Mouse (Mus musculus) stomach, embryonic 15.5 days (tissue): ENCODE data around the gene Mthfd2. TPM values are rescaled to one million over a fixed set of nuclear protein-coding genes. Genes with fewer than 3 reads are reported as not detected.

ENCODE experiments used
- ATAC-seq: fragments of 200-750 bp; cut with Nextera tagmentation; 2 replicates; pipeline ENCODE4 v1.8.0; 2017; ENCODE audit warnings: low read depth, moderate number of reproducible peaks, moderate TSS enrichment; ENCODE audit not compliant: insufficient read depth, low FRiP score
- H3K27ac ChIP-seq: fragments of 300-500 bp; sonication (generic); 2 replicates; pipeline ENCODE4 v1.5.1; 2015; ENCODE audit warnings: mild to moderate bottlenecking, inconsistent platforms
- H3K27me3 ChIP-seq: fragments of 300-500 bp; sonication (generic); replicated peaks from 2 replicates; pipeline ENCODE4 v1.6.1; 2015; ENCODE audit warnings: inconsistent platforms
- H3K36me3 ChIP-seq: fragments of 300-500 bp; sonication (generic); 2 replicates; pipeline ENCODE4 v1.6.1; 2015; ENCODE audit warnings: inconsistent platforms
- H3K4me1 ChIP-seq: fragments of 300-500 bp; sonication (generic); 2 replicates; pipeline ENCODE4 v1.6.1; 2015; ENCODE audit warnings: inconsistent platforms
- H3K4me2 ChIP-seq: fragments of 300-500 bp; sonication (generic); 2 replicates; pipeline ENCODE4 v1.6.1; 2015; ENCODE audit warnings: mild to moderate bottlenecking, inconsistent platforms
- H3K4me3 ChIP-seq: fragments of 300-500 bp; sonication (generic); replicated peaks from 2 replicates; pipeline ENCODE4 v1.5.1; 2015; ENCODE audit warnings: inconsistent platforms
- H3K9ac ChIP-seq: fragments of 300-500 bp; sonication (generic); 2 replicates; pipeline ENCODE4 v1.6.1; 2015; ENCODE audit warnings: inconsistent platforms
- H3K9me3 ChIP-seq: fragments of 300-500 bp; sonication (generic); 2 replicates; pipeline ENCODE4 v1.6.1; 2016; ENCODE audit warnings: inconsistent platforms
- WGBS: fragments of 180-500 bp; shearing (Covaris S2); methylation state at CpG from one replicate; pipeline ENCODE4 v1.1.7; 2015; 5-methylcytosine and 5-hydroxymethylcytosine counted together
- polyA plus RNA-seq: library from polyadenylated mRNA; unstranded; fragments of >200 nt; fragmentation: Nextera tagmentation; extraction: Ambion mirVana; gene quantifications from 2 replicates; pipeline ENCODE4 v1.2.1, GENCODE M21; 2015

Mthfd2 gene
- polyA plus RNA-seq, 1 experiment from 2014 or later, result 42.0 TPM

DNA sequence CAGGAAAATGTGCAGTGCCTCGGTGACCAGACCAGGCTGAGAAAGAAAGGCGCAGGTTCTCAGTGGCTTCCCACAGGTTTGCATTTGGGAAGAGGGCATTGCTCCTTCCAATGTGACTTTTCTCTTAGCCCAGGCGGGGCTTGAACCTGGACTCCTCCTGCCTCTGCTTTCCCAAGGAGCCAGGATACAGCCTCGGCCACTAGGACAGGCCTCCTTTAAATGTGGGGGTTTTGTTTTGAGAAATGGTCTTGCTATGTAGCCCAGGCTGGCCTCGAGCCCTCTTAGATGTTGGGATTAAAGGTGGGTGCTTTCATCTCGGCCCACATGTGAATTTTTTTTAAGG lies 657 bp upstream of the Mthfd2 start:
- H3K27ac ChIP-seq, result peak overlapping the region; percentile 97
- H3K4me3 ChIP-seq, result peak overlapping the region; percentile 94
- WGBS, result 7% methylated on average over 6 of the region's 6 CpGs
- no peaks in the 10 kb centered on the region for H3K27me3 ChIP-seq
- peaks cover 7% of the 10 kb centered on the region for H3K36me3 ChIP-seq
- no peaks in the 10 kb centered on the region for H3K9me3 ChIP-seq
- H3K4me1 ChIP-seq, result peaks cover 6% of the 10 kb centered on the region
- peak overlapping the region; percentile 74 for H3K4me2 ChIP-seq
- ATAC-seq, result 0 out of 2 replicates have a peak, but pooled peaks have one; percentile 1
- peak overlapping the region; percentile 84 for H3K9ac ChIP-seq

DNA sequence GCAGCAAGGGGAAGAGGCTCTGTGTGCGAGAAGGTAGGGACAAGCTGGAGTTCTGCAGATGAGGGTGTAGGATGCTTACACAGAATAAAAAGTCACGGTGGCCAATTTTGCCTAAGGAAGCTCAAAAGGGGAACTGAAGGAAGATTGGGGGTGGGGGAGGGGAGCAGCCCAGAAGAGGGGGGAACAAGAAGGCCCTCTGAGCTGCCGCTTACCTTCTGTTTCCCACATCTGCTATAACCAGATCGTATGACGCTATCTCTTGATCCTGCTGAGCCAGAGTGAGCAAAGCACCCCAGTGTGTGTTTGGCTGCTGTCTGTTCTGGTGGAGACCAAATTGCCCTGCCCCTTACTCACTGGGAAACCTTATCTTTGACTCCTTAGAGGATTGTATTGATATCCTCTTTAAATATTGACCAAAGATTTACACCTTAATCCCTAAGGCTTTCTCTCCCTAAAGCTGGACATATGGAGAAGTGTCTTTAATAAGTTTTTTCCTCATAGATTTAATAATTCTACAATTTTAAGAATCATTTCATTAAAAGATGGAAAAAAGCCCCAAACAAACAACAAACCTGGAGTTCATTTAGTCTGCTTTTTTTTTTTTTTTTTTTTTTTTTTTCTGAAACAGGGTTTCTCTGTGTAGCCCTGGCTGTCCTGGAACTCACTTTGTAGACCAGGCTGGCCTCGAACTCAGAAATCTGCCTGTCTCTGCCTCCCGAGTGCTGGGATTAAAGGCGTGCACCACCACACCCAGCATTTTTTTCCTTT lies 1.9 kb downstream of the Mthfd2 start:
- no peak overlapping the region for H3K4me2 ChIP-seq
- H3K9me3 ChIP-seq, result no peaks in the 10 kb centered on the region
- no peak for ATAC-seq
- no peaks in the 10 kb centered on the region for H3K36me3 ChIP-seq
- H3K27ac ChIP-seq, result no peak overlapping the region; the same call in 1 of the 2 replicates
- H3K4me1 ChIP-seq, result peaks cover 6% of the 10 kb centered on the region
- no peaks in the 10 kb centered on the region for H3K27me3 ChIP-seq
- H3K9ac ChIP-seq, result no peak overlapping the region
- WGBS, result 60% methylated on average over 8 of the region's 8 CpGs
- H3K4me3 ChIP-seq, result no peak overlapping the region

DNA sequence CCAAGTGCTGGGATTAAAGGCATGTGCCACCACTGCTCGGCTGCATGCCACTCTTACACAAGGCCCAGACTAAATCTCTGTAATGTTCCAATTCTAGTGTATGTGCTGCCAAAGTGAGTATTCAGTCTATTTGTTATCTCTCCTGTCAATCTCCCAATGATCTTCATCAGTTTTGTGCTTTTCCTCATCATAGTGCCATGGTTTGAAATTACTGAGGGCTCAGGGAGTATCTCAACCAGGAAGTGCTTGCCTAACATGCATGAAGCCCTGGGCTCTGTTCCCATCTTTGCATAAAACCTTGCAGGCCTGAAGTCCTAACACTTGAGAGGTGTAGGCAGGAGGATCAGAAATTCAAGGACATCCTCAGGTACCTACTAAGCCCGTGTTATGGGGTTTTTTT lies 2.9 kb downstream of the Mthfd2 start:
- no peak overlapping the region for H3K4me2 ChIP-seq
- H3K36me3 ChIP-seq, result no peaks in the 10 kb centered on the region
- peaks cover 6% of the 10 kb centered on the region for H3K4me1 ChIP-seq
- no peak overlapping the region for H3K9ac ChIP-seq
- no peak overlapping the region for H3K27ac ChIP-seq
- WGBS, result 66% methylated on average over 2 of the region's 2 CpGs
- no peak overlapping the region for H3K4me3 ChIP-seq
- H3K9me3 ChIP-seq, result no peaks in the 10 kb centered on the region
- ATAC-seq, result no peak
- H3K27me3 ChIP-seq, result no peaks in the 10 kb centered on the region

DNA sequence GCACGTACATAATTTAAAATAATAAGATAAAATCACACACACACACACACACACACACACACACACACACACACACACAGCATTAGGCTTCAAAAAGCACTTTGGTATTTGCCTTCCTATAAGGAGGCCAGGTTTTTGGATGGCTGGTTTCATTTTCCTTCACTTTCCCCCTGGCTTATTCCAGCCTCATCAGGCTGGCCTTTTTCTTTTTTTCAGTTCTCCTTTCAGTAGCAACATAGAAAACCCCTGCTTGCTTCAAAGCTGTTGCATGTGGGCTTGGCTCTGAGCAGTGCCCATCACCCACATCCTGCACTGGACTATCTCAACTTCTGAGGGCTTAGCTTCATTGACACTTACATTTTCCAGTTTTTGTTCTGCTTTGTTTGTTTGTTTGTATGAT lies 3.8 kb downstream of the Mthfd2 start:
- no peaks in the 10 kb centered on the region for H3K9me3 ChIP-seq
- H3K4me2 ChIP-seq, result no peak overlapping the region
- no peak overlapping the region for H3K4me3 ChIP-seq
- WGBS, result 70% methylated on average over 1 of the region's 1 CpGs
- H3K9ac ChIP-seq, result no peak overlapping the region
- H3K4me1 ChIP-seq, result peaks cover 5% of the 10 kb centered on the region
- H3K27me3 ChIP-seq, result no peaks in the 10 kb centered on the region
- ATAC-seq, result no peak
- H3K27ac ChIP-seq, result no peak overlapping the region
- H3K36me3 ChIP-seq, result no peaks in the 10 kb centered on the region

GRCm38 (mm10) chr6:83317108-83317741 lies 8.5 kb downstream of the Mthfd2 start:
- no peaks in the 10 kb centered on the region for H3K27me3 ChIP-seq
- H3K4me1 ChIP-seq, result peaks cover 10% of the 10 kb centered on the region; the same call in 1 of the 2 replicates
- ATAC-seq, result peak; percentile 97
- peak overlapping the region; percentile 83 for H3K4me3 ChIP-seq
- under 1% methylated on average over 52 of the region's 52 CpGs for WGBS
- peak overlapping the region; percentile 69 for H3K9ac ChIP-seq
- no peaks in the 10 kb centered on the region for H3K36me3 ChIP-seq
- peak overlapping the region; percentile 88 for H3K4me2 ChIP-seq
- 0 out of 2 replicates have a peak overlapping the region, but pooled peaks have one; percentile 26 for H3K27ac ChIP-seq
- no peaks in the 10 kb centered on the region for H3K9me3 ChIP-seq

DNA sequence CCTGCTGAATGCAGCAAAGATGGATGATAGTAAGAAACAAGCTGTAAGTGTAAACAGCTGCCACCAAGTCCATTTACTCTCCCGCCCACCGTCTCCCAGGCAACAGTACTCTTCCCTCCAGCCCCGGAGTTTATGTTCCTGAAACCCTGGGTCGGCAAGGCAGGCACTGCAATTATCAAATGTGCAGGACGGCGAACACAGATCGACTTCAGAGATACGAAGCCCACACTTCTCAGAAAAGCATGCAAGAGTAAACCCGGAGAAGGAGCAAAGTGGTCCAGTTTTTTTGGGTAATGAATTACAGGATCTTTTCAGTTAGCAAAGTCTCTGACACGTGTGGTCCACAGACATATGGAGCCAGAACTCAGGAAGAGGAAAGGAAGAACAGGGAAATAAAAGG lies 9.7 kb downstream of the Mthfd2 start:
- peaks cover 10% of the 10 kb centered on the region; the same call in 1 of the 2 replicates for H3K4me1 ChIP-seq
- peak overlapping the region; percentile 83 for H3K4me3 ChIP-seq
- H3K9me3 ChIP-seq, result no peaks in the 10 kb centered on the region
- no peaks in the 10 kb centered on the region for H3K27me3 ChIP-seq
- H3K9ac ChIP-seq, result no peak overlapping the region
- H3K27ac ChIP-seq, result no peak overlapping the region
- peak overlapping the region; percentile 88 for H3K4me2 ChIP-seq
- 5% methylated on average over 10 of the region's 10 CpGs for WGBS
- ATAC-seq, result no peak
- H3K36me3 ChIP-seq, result no peaks in the 10 kb centered on the region

GRCm38 (mm10) chr6:83315293-83315692 lies 10.4 kb downstream of the Mthfd2 start:
- no peak for ATAC-seq
- H3K9ac ChIP-seq, result no peak overlapping the region
- H3K4me3 ChIP-seq, result no peak overlapping the region
- H3K27ac ChIP-seq, result no peak overlapping the region
- no peaks in the 10 kb centered on the region for H3K9me3 ChIP-seq
- H3K4me2 ChIP-seq, result peak overlapping the region; percentile 88
- H3K27me3 ChIP-seq, result no peaks in the 10 kb centered on the region
- H3K4me1 ChIP-seq, result peaks cover 10% of the 10 kb centered on the region; the same call in 1 of the 2 replicates
- H3K36me3 ChIP-seq, result 0 out of 2 replicates have a peak, but pooled peaks cover 4% of the 10 kb centered on the region

DNA sequence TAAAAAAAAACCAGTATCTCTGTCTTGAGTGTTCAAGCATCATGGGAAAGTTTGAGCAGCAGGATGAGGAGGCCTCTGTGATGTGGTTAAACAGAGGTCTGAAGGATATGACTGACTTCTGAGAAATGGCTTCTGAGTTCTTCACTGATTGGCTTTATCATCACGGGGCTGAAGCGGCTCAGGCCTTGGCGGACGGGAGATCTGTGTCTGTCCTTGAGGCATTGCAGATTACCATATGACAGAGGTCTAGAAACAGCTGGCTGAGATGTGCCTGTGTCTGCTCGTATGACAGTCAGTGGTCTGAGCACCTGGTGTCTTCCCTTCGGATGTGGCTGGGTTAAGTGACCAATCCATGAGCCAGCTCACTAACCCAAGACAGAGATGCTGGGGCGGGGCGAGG lies 13.2 kb downstream of the Mthfd2 start:
- Histone ChIP-seq H3K36me3 (peaks cover 11% of the 10 kb centered on the region; the same call in 1 of the 2 replicates), H3K4me2 (no peak overlapping the region), H3K4me1 (peaks cover 10% of the 10 kb centered on the region; the same call in 1 of the 2 replicates), H3K27ac (no peak overlapping the region), H3K9ac (no peak overlapping the region), H3K27me3 (no peaks in the 10 kb centered on the region), H3K4me3 (no peak overlapping the region), H3K9me3 (no peaks in the 10 kb centered on the region)
- 82% methylated on average over 8 of the region's 8 CpGs for WGBS
- no peak for ATAC-seq

DNA sequence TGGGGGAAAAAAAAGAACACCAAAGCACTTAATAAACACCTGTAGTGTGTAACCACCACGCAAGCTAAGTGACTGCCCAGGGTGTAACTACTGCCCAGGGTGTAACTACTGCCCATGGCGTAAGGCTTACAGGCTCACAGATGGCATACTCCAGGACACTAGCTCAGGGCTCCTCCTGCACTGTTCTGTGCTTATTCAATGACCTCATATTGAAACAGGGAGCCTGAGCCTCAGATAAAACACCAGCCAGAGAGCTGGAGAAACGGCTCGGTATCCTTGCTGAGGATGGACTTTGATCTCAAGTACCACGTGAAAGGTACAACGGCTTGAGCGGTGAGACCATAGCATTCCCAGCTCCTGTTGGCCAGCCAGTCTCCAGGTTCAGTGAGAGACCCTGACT lies 13.7 kb downstream of the Mthfd2 start:
- H3K9me3 ChIP-seq, result no peaks in the 10 kb centered on the region
- H3K36me3 ChIP-seq, result peaks cover 13% of the 10 kb centered on the region; the same call in 1 of the 2 replicates
- 75% methylated on average over 7 of the region's 7 CpGs for WGBS
- H3K4me3 ChIP-seq, result no peak overlapping the region
- H3K4me2 ChIP-seq, result no peak overlapping the region
- peaks cover 10% of the 10 kb centered on the region; the same call in 1 of the 2 replicates for H3K4me1 ChIP-seq
- no peaks in the 10 kb centered on the region for H3K27me3 ChIP-seq
- ATAC-seq, result peak; percentile 84
- H3K27ac ChIP-seq, result no peak overlapping the region
- no peak overlapping the region for H3K9ac ChIP-seq

- Histone ChIP-seq H3K36me3 (peaks cover 16% of the 10 kb centered on the region; the same call in 1 of the 2 replicates), H3K27ac (no peak overlapping the region), H3K4me3 (no peak overlapping the region), H3K4me1 (0 out of 2 replicates have a peak, but pooled peaks cover 3% of the 10 kb centered on the region), H3K4me2 (no peak overlapping the region), H3K27me3 (no peaks in the 10 kb centered on the region), H3K9ac (no peak overlapping the region), H3K9me3 (no peaks in the 10 kb centered on the region)
- WGBS, result 88% methylated on average over 11 of the region's 11 CpGs
- ATAC-seq, result no peak
Observed at GRCm38 (mm10) chr6:83311206-83311605, 14.5 kb downstream of the Mthfd2 start.

- no peak overlapping the region for H3K9ac ChIP-seq
- H3K4me3 ChIP-seq, result no peak overlapping the region
- H3K36me3 ChIP-seq, result peaks cover 23% of the 10 kb centered on the region; the same call in 1 of the 2 replicates
- whole genome bisulfite sequencing, result 87% methylated on average over 7 of the region's 7 CpGs
- no peak overlapping the region for H3K4me2 ChIP-seq
- H3K27me3 ChIP-seq, result no peaks in the 10 kb centered on the region
- no peaks in the 10 kb centered on the region for H3K4me1 ChIP-seq
- H3K9me3 ChIP-seq, result no peaks in the 10 kb centered on the region
- no peak overlapping the region for H3K27ac ChIP-seq
- ATAC-seq, result no peak
Observed at GRCm38 (mm10) chr6:83309017-83309416, 16.7 kb downstream of the Mthfd2 start.

- Histone ChIP-seq H3K4me1 (no peaks in the 10 kb centered on the region), H3K4me2 (no peak overlapping the region), H3K9me3 (no peaks in the 10 kb centered on the region), H3K4me3 (no peak overlapping the region), H3K27me3 (no peaks in the 10 kb centered on the region), H3K36me3 (0 out of 2 replicates have a peak, but pooled peaks cover 10% of the 10 kb centered on the region), H3K27ac (no peak overlapping the region), H3K9ac (no peak overlapping the region)
- ATAC-seq, result no peak
- WGBS, result 73% methylated on average over 5 of the region's 5 CpGs
Observed at GRCm38 (mm10) chr6:83302264-83302663, 23.4 kb downstream of the Mthfd2 start.
